Mouse (Mus musculus): ENCODE data around the gene Ranbp6. TPM values are rescaled to one million over a fixed set of nuclear protein-coding genes. Genes with fewer than 3 reads are reported as not detected.

Ranbp6 gene
- total and polyA plus RNA-seq, 3 experiments, result 1.9 to 30.2 (median 17.2) TPM

DNA sequence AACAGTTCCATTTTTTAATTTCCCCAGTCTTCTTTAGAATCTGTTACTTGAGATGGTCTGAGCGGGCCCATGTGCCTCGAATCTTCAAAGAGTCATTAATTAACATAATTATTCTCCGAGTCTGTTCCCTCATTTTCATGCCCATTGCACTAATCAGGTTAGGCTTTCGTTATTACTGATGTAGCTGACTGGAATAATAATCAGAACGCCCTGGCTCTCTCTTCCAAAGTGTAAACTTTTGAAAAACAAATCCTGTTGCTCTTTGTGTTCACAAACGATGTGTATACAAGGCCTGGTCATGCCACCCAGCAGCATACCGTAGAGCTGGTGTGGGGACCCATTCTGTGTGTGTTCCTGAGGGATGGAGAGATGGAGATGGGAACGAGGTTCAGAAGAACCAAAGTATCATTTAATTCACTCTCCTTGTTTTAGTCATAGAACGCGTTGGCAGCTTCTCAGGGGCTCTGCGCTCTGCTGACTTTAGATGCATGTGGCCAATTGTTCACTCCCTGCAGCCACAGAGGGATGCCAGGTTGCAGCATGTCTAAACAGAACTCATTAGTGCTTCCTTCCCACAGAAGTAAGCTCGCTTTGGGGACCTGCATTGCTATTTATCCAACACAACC, 31.4 kb upstream of the Ranbp6 start:
- TF ChIP-seq GATA1 (IDR thresholded peaks at IDR 0.05; ENCODE audit: borderline replicate concordance, low read length), result no peak
- TF ChIP-seq TAL1 (conservative IDR thresholded peaks at IDR 0.05; ENCODE audit: low read depth, low read length), result no peak
- no peak for TF ChIP-seq CTCF (IDR thresholded peaks at IDR 0.05; ENCODE audit: low read depth, low read length)
- no peak for TF ChIP-seq GATA2 (IDR thresholded peaks at IDR 0.05; ENCODE audit: borderline replicate concordance, low read depth, low read length)
- TF ChIP-seq POLR2AphosphoS5 (IDR thresholded peaks at IDR 0.05; ENCODE audit: insufficient replicate concordance, low read depth, low read length), result no peak

GRCm38 (mm10) chr19:29843641-29844035, 30.9 kb upstream of the Ranbp6 start:
- no peaks in the 10 kb centered on the region for H3K4me1 ChIP-seq (ENCODE audit: insufficient read depth, low read depth, low read length)
- ATAC-seq (ENCODE audit: extremely low read depth, insufficient number of reproducible peaks, low FRiP score, poor library complexity, severe bottlenecking) (no peak), DNase-seq (ENCODE audit: low spot score) (no peak)
- H3K36me3 ChIP-seq (replicated peaks), result no peaks in the 10 kb centered on the region
- no peaks in the 10 kb centered on the region; the same call in 1 of the 2 replicates for H3K27me3 ChIP-seq (ENCODE audit: insufficient read depth, low read length)
- H3K9me3 ChIP-seq (replicated peaks), result 0 out of 2 replicates have a peak, but pooled peaks cover 2% of the 10 kb centered on the region
- H3K4me3 ChIP-seq (ENCODE audit: low read depth, low read length), result no peak overlapping the region
- no peak for TF ChIP-seq TAL1 (conservative IDR thresholded peaks at IDR 0.05; ENCODE audit: low read depth, low read length)
- no peak for TF ChIP-seq POLR2AphosphoS5 (IDR thresholded peaks at IDR 0.05; ENCODE audit: insufficient replicate concordance, low read depth, low read length)
- TF ChIP-seq GATA1 (IDR thresholded peaks at IDR 0.05; ENCODE audit: borderline replicate concordance, low read length), result no peak
- TF ChIP-seq GATA2 (IDR thresholded peaks at IDR 0.05; ENCODE audit: borderline replicate concordance, low read depth, low read length), result no peak
- TF ChIP-seq CTCF (IDR thresholded peaks at IDR 0.05; ENCODE audit: low read depth, low read length), result no peak

More for the DNA sequence above, 31.4 kb upstream of the Ranbp6 start:
- Histone ChIP-seq H3K27me3 (ENCODE audit: insufficient read depth, low read length) (no peaks in the 10 kb centered on the region; the same call in 1 of the 2 replicates), H3K36me3 (replicated peaks) (no peaks in the 10 kb centered on the region), H3K4me1 (ENCODE audit: insufficient read depth, low read depth, low read length) (no peaks in the 10 kb centered on the region), H3K4me3 (ENCODE audit: low read depth, low read length) (no peak overlapping the region), H3K9me3 (replicated peaks) (0 out of 2 replicates have a peak, but pooled peaks cover 2% of the 10 kb centered on the region)
- no peak for ATAC-seq (ENCODE audit: extremely low read depth, insufficient number of reproducible peaks, low FRiP score, poor library complexity, severe bottlenecking)
- no peak for DNase-seq (ENCODE audit: low spot score)

GRCm38 (mm10) chr19:29842973-29843372, 30.2 kb upstream of the Ranbp6 start:
- H3K9me3 ChIP-seq (replicated peaks), result 0 out of 2 replicates have a peak, but pooled peaks cover 2% of the 10 kb centered on the region
- ATAC-seq (ENCODE audit: extremely low read depth, insufficient number of reproducible peaks, low FRiP score, poor library complexity, severe bottlenecking) (no peak), DNase-seq (ENCODE audit: low spot score) (no peak)
- no peak overlapping the region for H3K4me3 ChIP-seq (ENCODE audit: low read depth, low read length)
- no peaks in the 10 kb centered on the region; the same call in 1 of the 2 replicates for H3K27me3 ChIP-seq (ENCODE audit: insufficient read depth, low read length)
- H3K4me1 ChIP-seq (ENCODE audit: insufficient read depth, low read depth, low read length), result no peaks in the 10 kb centered on the region
- H3K36me3 ChIP-seq (replicated peaks), result no peaks in the 10 kb centered on the region
- no peak for TF ChIP-seq POLR2AphosphoS5 (IDR thresholded peaks at IDR 0.05; ENCODE audit: insufficient replicate concordance, low read depth, low read length)
- no peak for TF ChIP-seq CTCF (IDR thresholded peaks at IDR 0.05; ENCODE audit: low read depth, low read length)
- TF ChIP-seq TAL1 (conservative IDR thresholded peaks at IDR 0.05; ENCODE audit: low read depth, low read length), result no peak
- TF ChIP-seq GATA2 (IDR thresholded peaks at IDR 0.05; ENCODE audit: borderline replicate concordance, low read depth, low read length), result no peak
- TF ChIP-seq GATA1 (IDR thresholded peaks at IDR 0.05; ENCODE audit: borderline replicate concordance, low read length), result no peak

DNA sequence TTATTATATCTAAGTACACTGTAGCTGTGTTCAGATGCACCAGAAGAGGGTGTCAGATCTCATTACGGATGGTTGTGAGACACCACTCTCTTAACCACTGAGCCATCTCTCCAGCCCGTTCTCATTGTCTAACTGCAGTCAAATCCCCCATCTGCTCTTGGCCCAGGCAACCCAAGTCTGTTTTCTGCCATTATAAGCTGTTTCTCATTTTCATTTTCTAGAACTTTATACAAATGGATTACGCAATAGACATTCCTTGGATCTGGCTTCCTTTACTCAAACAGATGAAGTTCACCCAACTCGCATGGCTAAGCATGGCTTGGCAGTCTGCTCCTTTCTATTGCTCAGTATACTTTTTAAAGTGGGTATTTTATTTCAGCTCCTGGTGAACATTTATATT, 27.9 kb upstream of the Ranbp6 start:
- no peak overlapping the region for H3K4me3 ChIP-seq (ENCODE audit: low read depth, low read length)
- H3K36me3 ChIP-seq (replicated peaks), result no peaks in the 10 kb centered on the region
- ATAC-seq (ENCODE audit: extremely low read depth, insufficient number of reproducible peaks, low FRiP score, poor library complexity, severe bottlenecking) (no peak), DNase-seq (ENCODE audit: low spot score) (no peak)
- no peak for TF ChIP-seq POLR2AphosphoS5 (IDR thresholded peaks at IDR 0.05; ENCODE audit: insufficient replicate concordance, low read depth, low read length)
- TF ChIP-seq CTCF (IDR thresholded peaks at IDR 0.05; ENCODE audit: low read depth, low read length), result no peak
- no peak for TF ChIP-seq GATA2 (IDR thresholded peaks at IDR 0.05; ENCODE audit: borderline replicate concordance, low read depth, low read length)
- no peak for TF ChIP-seq GATA1 (IDR thresholded peaks at IDR 0.05; ENCODE audit: borderline replicate concordance, low read length)
- no peak for TF ChIP-seq TAL1 (conservative IDR thresholded peaks at IDR 0.05; ENCODE audit: low read depth, low read length)
- H3K4me1 ChIP-seq (ENCODE audit: insufficient read depth, low read depth, low read length), result no peaks in the 10 kb centered on the region
- H3K27me3 ChIP-seq (ENCODE audit: insufficient read depth, low read length), result peaks cover 7% of the 10 kb centered on the region
- 0 out of 2 replicates have a peak, but pooled peaks cover 2% of the 10 kb centered on the region for H3K9me3 ChIP-seq (replicated peaks)

DNA sequence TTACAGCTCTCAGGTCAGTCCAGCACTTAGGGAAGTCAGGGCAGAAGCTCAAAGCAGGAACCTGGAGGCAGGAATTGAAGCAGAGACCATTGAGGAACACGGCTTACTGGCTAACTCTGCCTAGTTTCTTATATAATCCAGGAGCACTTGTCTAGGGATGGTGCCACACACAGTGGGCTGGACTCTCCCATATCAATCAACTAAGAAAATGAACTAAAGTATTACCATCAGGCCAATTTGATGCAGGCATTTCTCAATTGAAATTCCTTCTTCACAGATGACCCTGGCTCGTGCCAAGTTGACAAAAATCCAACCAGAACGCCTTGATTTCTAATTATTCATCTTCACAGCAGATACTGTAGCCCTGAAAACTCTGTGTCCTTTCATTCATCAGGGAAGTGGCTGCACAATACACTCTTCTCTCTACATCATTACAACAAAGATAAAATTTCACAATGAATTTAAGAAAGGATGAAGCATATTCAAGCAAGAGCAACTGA, 25.9 kb upstream of the Ranbp6 start:
- Histone ChIP-seq H3K9me3 (replicated peaks) (0 out of 2 replicates have a peak, but pooled peaks cover 2% of the 10 kb centered on the region), H3K4me3 (ENCODE audit: low read depth, low read length) (no peak overlapping the region), H3K27me3 (ENCODE audit: insufficient read depth, low read length) (peaks cover 7% of the 10 kb centered on the region), H3K4me1 (ENCODE audit: insufficient read depth, low read depth, low read length) (no peaks in the 10 kb centered on the region), H3K36me3 (replicated peaks) (no peaks in the 10 kb centered on the region)
- DNase-seq (ENCODE audit: low spot score) (no peak), ATAC-seq (ENCODE audit: extremely low read depth, insufficient number of reproducible peaks, low FRiP score, poor library complexity, severe bottlenecking) (no peak)
- no peak for TF ChIP-seq GATA2 (IDR thresholded peaks at IDR 0.05; ENCODE audit: borderline replicate concordance, low read depth, low read length)
- TF ChIP-seq CTCF (IDR thresholded peaks at IDR 0.05; ENCODE audit: low read depth, low read length), result no peak
- TF ChIP-seq TAL1 (conservative IDR thresholded peaks at IDR 0.05; ENCODE audit: low read depth, low read length), result no peak
- TF ChIP-seq GATA1 (IDR thresholded peaks at IDR 0.05; ENCODE audit: borderline replicate concordance, low read length), result no peak
- TF ChIP-seq POLR2AphosphoS5 (IDR thresholded peaks at IDR 0.05; ENCODE audit: insufficient replicate concordance, low read depth, low read length), result no peak

GRCm38 (mm10) chr19:29838171-29838570, 25.4 kb upstream of the Ranbp6 start:
- Histone ChIP-seq H3K36me3 (replicated peaks) (no peaks in the 10 kb centered on the region), H3K4me1 (ENCODE audit: insufficient read depth, low read depth, low read length) (no peaks in the 10 kb centered on the region), H3K27me3 (ENCODE audit: insufficient read depth, low read length) (peaks cover 7% of the 10 kb centered on the region), H3K4me3 (ENCODE audit: low read depth, low read length) (no peak overlapping the region), H3K9me3 (replicated peaks) (0 out of 2 replicates have a peak, but pooled peaks cover 2% of the 10 kb centered on the region)
- TF ChIP-seq CTCF (IDR thresholded peaks at IDR 0.05; ENCODE audit: low read depth, low read length) (no peak), GATA2 (IDR thresholded peaks at IDR 0.05; ENCODE audit: borderline replicate concordance, low read depth, low read length) (no peak), POLR2AphosphoS5 (IDR thresholded peaks at IDR 0.05; ENCODE audit: insufficient replicate concordance, low read depth, low read length) (no peak), TAL1 (conservative IDR thresholded peaks at IDR 0.05; ENCODE audit: low read depth, low read length) (no peak), GATA1 (IDR thresholded peaks at IDR 0.05; ENCODE audit: borderline replicate concordance, low read length) (no peak)
- DNase-seq (ENCODE audit: low spot score), result no peak
- no peak for ATAC-seq (ENCODE audit: extremely low read depth, insufficient number of reproducible peaks, low FRiP score, poor library complexity, severe bottlenecking)

All from G1E (cell line).